8 mouse cellular contexts compared by ENCODE assay signal in genomic region chr2:30419112-30419511, GRCm38 (mm10). TPM values are rescaled to one million over a fixed set of nuclear protein-coding genes. Genes with fewer than 3 reads are reported as not detected.
DNase-seq lines count a peak whose midpoint lies in the region; ATAC-seq and TF ChIP-seq lines count a peak whose summit lies in the region.

No protein-coding gene starts in this region.

- peaks cover 23% of the 10 kb centered on the region for H3K4me1 ChIP-seq in heart, embryonic 11.5 days (ENCODE audit: control insufficient read depth, insufficient read depth, low read length)
- H3K4me1 ChIP-seq in hindbrain, embryonic 16.5 days (ENCODE audit: control insufficient read depth, insufficient read depth, low read depth, low read length), result peaks cover 31% of the 10 kb centered on the region
- peaks cover 40% of the 10 kb centered on the region for H3K4me1 ChIP-seq in midbrain, embryonic 13.5 days (replicated peaks)

- H3K9ac ChIP-seq in heart, embryonic 11.5 days (ENCODE audit: low read depth, low read length), result peak overlapping the region; percentile 43; the same call in 1 of the 2 replicates
- H3K9ac ChIP-seq in hindbrain, embryonic 16.5 days (ENCODE audit: low read depth, low read length), result peak overlapping the region; percentile 37
- H3K9ac ChIP-seq in midbrain, embryonic 13.5 days (replicated peaks), result peak overlapping the region; percentile 16; the same call in 1 of the 2 replicates

- 32% methylated on average over 10 of the region's 10 CpGs for WGBS in heart, embryonic 11.5 days (ENCODE audit: insufficient replicate concordance)
- 38% methylated on average over 10 of the region's 10 CpGs for WGBS in hindbrain, embryonic 16.5 days
- WGBS in midbrain, embryonic 13.5 days, result 43% methylated on average over 10 of the region's 10 CpGs

- intact Hi-C loops in heart, postnatal 25 days (cut with DNase I), result no loop called here

- no peak for TF ChIP-seq CTCF in brain, embryonic 14.5 days (IDR thresholded peaks at IDR 0.05; ENCODE audit: borderline replicate concordance, extremely low read depth, insufficient read depth, insufficient read length)

- H3K4me2 ChIP-seq in heart, embryonic 11.5 days, result peak overlapping the region; percentile 90
- H3K4me2 ChIP-seq in hindbrain, embryonic 16.5 days (ENCODE audit: low read length), result peak overlapping the region; percentile 29; the same call in 1 of the 2 replicates
- H3K4me2 ChIP-seq in midbrain, embryonic 13.5 days (replicated peaks), result 0 out of 2 replicates have a peak overlapping the region, but pooled peaks have one; percentile 26

- H3K36me3 ChIP-seq in heart, embryonic 11.5 days (ENCODE audit: control insufficient read depth, insufficient read depth, low read length), result no peaks in the 10 kb centered on the region
- H3K36me3 ChIP-seq in hindbrain, embryonic 16.5 days (ENCODE audit: control insufficient read depth, insufficient read depth, low read length), result no peaks in the 10 kb centered on the region
- H3K36me3 ChIP-seq in midbrain, embryonic 13.5 days, result no peaks in the 10 kb centered on the region

- H3K4me3 ChIP-seq in heart, embryonic 11.5 days (ENCODE audit: low read depth, low read length), result peak overlapping the region; percentile 3; the same call in 1 of the 2 replicates
- no peak overlapping the region for H3K4me3 ChIP-seq in hindbrain, embryonic 16.5 days (ENCODE audit: low read length)
- no peak overlapping the region for H3K4me3 ChIP-seq in midbrain, embryonic 13.5 days (replicated peaks)

- no peaks in the 10 kb centered on the region for H3K9me3 ChIP-seq in heart, embryonic 11.5 days (replicated peaks; ENCODE audit: control insufficient read depth, low read length)
- H3K9me3 ChIP-seq in hindbrain, embryonic 16.5 days (ENCODE audit: control insufficient read depth, low read length), result no peaks in the 10 kb centered on the region
- H3K9me3 ChIP-seq in midbrain, embryonic 13.5 days, result no peaks in the 10 kb centered on the region

- no peak for ATAC-seq in heart, embryonic 11.5 days (replicated peaks; ENCODE audit: insufficient number of reproducible peaks, low FRiP score, low TSS enrichment)
- no peak for ATAC-seq in hindbrain, embryonic 16.5 days
- ATAC-seq in midbrain, embryonic 13.5 days, result no peak

- peak overlapping the region; percentile 47; the same call in 1 of the 2 replicates for H3K27ac ChIP-seq in heart, embryonic 11.5 days (ENCODE audit: low read depth, low read length)
- no peak overlapping the region for H3K27ac ChIP-seq in hindbrain, embryonic 16.5 days (ENCODE audit: low read depth, low read length)
- peak overlapping the region; percentile 30; the same call in 1 of the 2 replicates for H3K27ac ChIP-seq in midbrain, embryonic 13.5 days

- no peak for DNase-seq in heart, postnatal 25 days (ENCODE audit: low spot score)
- DNase-seq in brain, embryonic 14.5 days (ENCODE audit: low read depth), result peak; percentile 13
- DNase-seq in right cerebral cortex, adult 18-20 months, result no peak
- DNase-seq in thymus, adult 18-20 months, result no peak
- no peak for DNase-seq in gastrocnemius, adult 18-20 months (ENCODE audit: low spot score)

- TF ChIP-seq POLR2A in brain, embryonic 14.5 days (IDR thresholded peaks at IDR 0.05; ENCODE audit: borderline replicate concordance, extremely low read depth, insufficient read depth, insufficient read length, poor library complexity, severe bottlenecking), result no peak

- H3K27me3 ChIP-seq in heart, embryonic 11.5 days (ENCODE audit: control insufficient read depth, insufficient read depth, low read length), result no peaks in the 10 kb centered on the region
- H3K27me3 ChIP-seq in hindbrain, embryonic 16.5 days (replicated peaks; ENCODE audit: control insufficient read depth, insufficient read depth, low read length), result no peaks in the 10 kb centered on the region
- no peaks in the 10 kb centered on the region for H3K27me3 ChIP-seq in midbrain, embryonic 13.5 days

RNA-seq across cellular contexts. Expression of gene Ptpa, which starts 3.3 kb away (rescaled TPM):
- polyA plus RNA-seq in heart, embryonic 11.5 days (2014; fragmentation: Nextera tagmentation; extraction: Ambion mirVana), result 50.3 and 63.5 TPM in 2 replicates
- total RNA-seq in heart, postnatal 25 days (2021), result 10 to 100 TPM; 91.2 to 92.3 TPM
- 151 and 152 TPM in 2 replicates for polyA plus RNA-seq in brain, embryonic 14.5 days (2012; rRNA removed)
- 153 and 159 TPM in 2 replicates for polyA plus RNA-seq in hindbrain, embryonic 16.5 days (2015; fragmentation: Nextera tagmentation; extraction: Ambion mirVana)
- polyA plus RNA-seq in midbrain, embryonic 13.5 days (2015; fragmentation: Nextera tagmentation; extraction: Ambion mirVana), result 128 and 134 TPM in 2 replicates
- total RNA-seq in gastrocnemius, adult 18-20 months (2021), result 10 to 100 TPM; 62.9 to 65.1 TPM

RNA-seq across cellular contexts. Expression of gene Crat, which starts 3.5 kb away (rescaled TPM):
- polyA plus RNA-seq in heart, embryonic 11.5 days (2014; fragmentation: Nextera tagmentation; extraction: Ambion mirVana), result 61.5 and 66.0 TPM in 2 replicates
- 100 to 1,000 TPM; 433 to 486 TPM for total RNA-seq in heart, postnatal 25 days (2021)
- polyA plus RNA-seq in brain, embryonic 14.5 days (2012; rRNA removed), result 28.3 and 31.3 TPM in 2 replicates
- polyA plus RNA-seq in hindbrain, embryonic 16.5 days (2015; fragmentation: Nextera tagmentation; extraction: Ambion mirVana), result 25.4 and 30.8 TPM in 2 replicates
- polyA plus RNA-seq in midbrain, embryonic 13.5 days (2015; fragmentation: Nextera tagmentation; extraction: Ambion mirVana), result 18.5 and 21.9 TPM in 2 replicates
- 100 to 1,000 TPM; 378 to 382 TPM for total RNA-seq in gastrocnemius, adult 18-20 months (2021)

RNA-seq across cellular contexts. Expression of gene Dolpp1, which starts 27.1 kb away (rescaled TPM):
- polyA plus RNA-seq in heart, embryonic 11.5 days (2014; fragmentation: Nextera tagmentation; extraction: Ambion mirVana), result 19.5 and 21.3 TPM in 2 replicates
- 10 to 100 TPM in 1 of 2 experiments, 1 to 10 TPM in 1; 8.3 to 10.4 TPM for total RNA-seq in heart, postnatal 25 days (2021)
- polyA plus RNA-seq in brain, embryonic 14.5 days (2012; rRNA removed), result 73.2 and 114 TPM in 2 replicates
- polyA plus RNA-seq in hindbrain, embryonic 16.5 days (2015; fragmentation: Nextera tagmentation; extraction: Ambion mirVana), result 63.7 and 67.7 TPM in 2 replicates
- polyA plus RNA-seq in midbrain, embryonic 13.5 days (2015; fragmentation: Nextera tagmentation; extraction: Ambion mirVana), result 54.7 and 56.6 TPM in 2 replicates
- 1 to 10 TPM; 4.9 to 6.9 TPM for total RNA-seq in gastrocnemius, adult 18-20 months (2021)

RNA-seq across cellular contexts. Expression of gene Ier5l, which starts 54.9 kb away (rescaled TPM):
- polyA plus RNA-seq in heart, embryonic 11.5 days (2014; fragmentation: Nextera tagmentation; extraction: Ambion mirVana), result 2.4 TPM in 2 replicates
- total RNA-seq in heart, postnatal 25 days (2021), result 1 to 10 TPM; 4.1 to 6.9 TPM
- 26.1 and 37.9 TPM in 2 replicates for polyA plus RNA-seq in brain, embryonic 14.5 days (2012; rRNA removed)
- polyA plus RNA-seq in hindbrain, embryonic 16.5 days (2015; fragmentation: Nextera tagmentation; extraction: Ambion mirVana), result 1.2 and 1.4 TPM in 2 replicates
- polyA plus RNA-seq in midbrain, embryonic 13.5 days (2015; fragmentation: Nextera tagmentation; extraction: Ambion mirVana), result 1.8 and 2.0 TPM in 2 replicates
- 1 to 10 TPM; 1.0 to 1.7 TPM for total RNA-seq in gastrocnemius, adult 18-20 months (2021)

RNA-seq across cellular contexts. Expression of gene Miga2, which starts 55.1 kb away (rescaled TPM):
- polyA plus RNA-seq in heart, embryonic 11.5 days (2014; fragmentation: Nextera tagmentation; extraction: Ambion mirVana), result 22.2 and 22.9 TPM in 2 replicates
- total RNA-seq in heart, postnatal 25 days (2021), result 10 to 100 TPM; 68.5 to 74.0 TPM
- 40.4 and 43.8 TPM in 2 replicates for polyA plus RNA-seq in brain, embryonic 14.5 days (2012; rRNA removed)
- polyA plus RNA-seq in hindbrain, embryonic 16.5 days (2015; fragmentation: Nextera tagmentation; extraction: Ambion mirVana), result 38.2 and 39.7 TPM in 2 replicates
- 29.4 and 30.2 TPM in 2 replicates for polyA plus RNA-seq in midbrain, embryonic 13.5 days (2015; fragmentation: Nextera tagmentation; extraction: Ambion mirVana)
- 10 to 100 TPM; 24.8 to 31.0 TPM for total RNA-seq in gastrocnemius, adult 18-20 months (2021)

Comparison
In these comparisons a context has a peak if more than half of its experiments do, and no peak if none do; other contexts are left out.
1. H3K4me2 ChIP-seq: peak in every context shown above with its lines; median percentile 90 in heart, embryonic 11.5 days; 29 in hindbrain, embryonic 16.5 days; 26 in midbrain, embryonic 13.5 days.